Mouse (Mus musculus): ENCODE measurements around the gene Sh3bp5l. TPM values are rescaled to one million over a fixed set of nuclear protein-coding genes. Genes with fewer than 3 reads are reported as not detected.

The Sh3bp5l gene
- polyA plus RNA-seq (2015; fragmentation: Nextera tagmentation; extraction: Ambion mirVana), result 27.6 and 29.9 TPM in 2 replicates

GRCm38 (mm10) chr11:58330276-58331148 lies at the start of gene Sh3bp5l, which contains the start of gene Zfp672:
Gene Sh3bp5l, plus strand, starts transcription at chr11:58330724.
Gene Zfp672, minus strand, starts transcription at chr11:58330339.
- no peaks in the 10 kb centered on the region for H3K27me3 ChIP-seq
- peak; percentile 89 for ATAC-seq (replicated peaks; ENCODE audit: insufficient number of reproducible peaks, insufficient read depth, low FRiP score, low read depth)
- peaks cover 8% of the 10 kb centered on the region for H3K36me3 ChIP-seq
- peak within 1 kb of the TSS; percentile 80 for H3K4me3 ChIP-seq
- H3K4me2 ChIP-seq, result peak within 1 kb of the TSS; percentile 85
- peaks cover 41% of the 10 kb centered on the region for H3K4me1 ChIP-seq (replicated peaks)
- peak within 1 kb of the TSS; percentile 90 for H3K9ac ChIP-seq
- no peaks in the 10 kb centered on the region for H3K9me3 ChIP-seq (replicated peaks)
- WGBS, result under 1% methylated on average over 52 of the region's 52 CpGs
- peak within 1 kb of the TSS; percentile 83 for H3K27ac ChIP-seq

GRCm38 (mm10) chr11:58281970-58282496 lies 48.5 kb upstream of the Sh3bp5l start:
- H3K9ac ChIP-seq, result no peak overlapping the region
- peaks cover 12% of the 10 kb centered on the region for H3K27me3 ChIP-seq
- no peak overlapping the region for H3K27ac ChIP-seq
- H3K9me3 ChIP-seq (replicated peaks), result no peaks in the 10 kb centered on the region
- no peaks in the 10 kb centered on the region for H3K4me1 ChIP-seq (replicated peaks)
- no peak overlapping the region for H3K4me3 ChIP-seq
- no peak for ATAC-seq (replicated peaks; ENCODE audit: insufficient number of reproducible peaks, insufficient read depth, low FRiP score, low read depth)
- 78% methylated on average over 13 of the region's 13 CpGs for WGBS
- no peak overlapping the region for H3K4me2 ChIP-seq
- no peaks in the 10 kb centered on the region for H3K36me3 ChIP-seq

DNA sequence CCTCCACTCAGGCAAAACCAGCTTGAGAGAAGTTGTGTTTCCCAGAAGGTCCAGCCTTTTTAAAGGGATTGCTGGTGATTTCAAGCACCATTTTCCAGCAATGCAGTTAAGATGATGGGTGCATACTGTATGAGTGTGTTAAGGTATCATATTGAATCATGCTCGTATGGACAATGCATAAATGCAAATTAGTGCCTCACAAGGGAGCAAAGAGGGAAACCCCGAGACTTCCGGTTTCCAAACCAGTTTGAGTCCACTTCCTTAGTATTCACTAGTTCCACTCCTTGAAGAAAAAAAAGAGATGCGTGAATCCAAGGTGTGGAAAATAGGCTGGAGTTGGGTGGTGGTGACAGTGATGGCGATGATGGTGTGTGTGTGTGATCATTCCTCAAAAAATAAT lies 48.0 kb upstream of the Sh3bp5l start:
- WGBS, result 77% methylated on average over 5 of the region's 5 CpGs
- H3K4me3 ChIP-seq, result no peak overlapping the region
- no peak for ATAC-seq (replicated peaks; ENCODE audit: insufficient number of reproducible peaks, insufficient read depth, low FRiP score, low read depth)

GRCm38 (mm10) chr11:58289992-58290682 lies 40.4 kb upstream of the Sh3bp5l start:
- no peaks in the 10 kb centered on the region for H3K9me3 ChIP-seq (replicated peaks)
- no peak for ATAC-seq (replicated peaks; ENCODE audit: insufficient number of reproducible peaks, insufficient read depth, low FRiP score, low read depth)
- no peak overlapping the region for H3K4me3 ChIP-seq
- H3K36me3 ChIP-seq, result no peaks in the 10 kb centered on the region
- peaks cover 5% of the 10 kb centered on the region; the same call in 1 of the 2 replicates for H3K27me3 ChIP-seq
- no peak overlapping the region for H3K9ac ChIP-seq
- no peak overlapping the region for H3K27ac ChIP-seq
- H3K4me2 ChIP-seq, result no peak overlapping the region
- 60% methylated on average over 9 of the region's 9 CpGs for WGBS
- H3K4me1 ChIP-seq (replicated peaks), result no peaks in the 10 kb centered on the region

More for the DNA sequence above, 48.0 kb upstream of the Sh3bp5l start:
- H3K9ac ChIP-seq, result no peak overlapping the region
- peaks cover 12% of the 10 kb centered on the region for H3K27me3 ChIP-seq
- no peaks in the 10 kb centered on the region for H3K4me1 ChIP-seq (replicated peaks)
- no peak overlapping the region for H3K4me2 ChIP-seq
- H3K9me3 ChIP-seq (replicated peaks), result no peaks in the 10 kb centered on the region
- H3K36me3 ChIP-seq, result no peaks in the 10 kb centered on the region
- no peak overlapping the region for H3K27ac ChIP-seq

- Histone ChIP-seq H3K4me3 (no peak overlapping the region), H3K4me2 (no peak overlapping the region), H3K27ac (no peak overlapping the region), H3K4me1 (replicated peaks) (no peaks in the 10 kb centered on the region), H3K9ac (no peak overlapping the region), H3K9me3 (replicated peaks) (no peaks in the 10 kb centered on the region), H3K27me3 (peaks cover 5% of the 10 kb centered on the region; the same call in 1 of the 2 replicates), H3K36me3 (no peaks in the 10 kb centered on the region)
- no peak for ATAC-seq (replicated peaks; ENCODE audit: insufficient number of reproducible peaks, insufficient read depth, low FRiP score, low read depth)
- WGBS, result 72% methylated on average over 4 of the region's 4 CpGs
These were observed 39.7 kb upstream of the Sh3bp5l start for GRCm38 (mm10) chr11:58290812-58291211.

- H3K4me1 ChIP-seq (replicated peaks), result no peaks in the 10 kb centered on the region
- H3K27me3 ChIP-seq, result no peaks in the 10 kb centered on the region
- H3K9ac ChIP-seq, result no peak overlapping the region
- WGBS, result 46% methylated on average over 4 of the region's 4 CpGs
- no peak overlapping the region for H3K4me3 ChIP-seq
- ATAC-seq (replicated peaks; ENCODE audit: insufficient number of reproducible peaks, insufficient read depth, low FRiP score, low read depth), result no peak; the same call in 1 of the 2 replicates
- no peaks in the 10 kb centered on the region for H3K9me3 ChIP-seq (replicated peaks)
- H3K4me2 ChIP-seq, result no peak overlapping the region
- no peak overlapping the region for H3K27ac ChIP-seq
- H3K36me3 ChIP-seq, result no peaks in the 10 kb centered on the region
These were observed 37.7 kb upstream of the Sh3bp5l start for GRCm38 (mm10) chr11:58292791-58293190.

DNA sequence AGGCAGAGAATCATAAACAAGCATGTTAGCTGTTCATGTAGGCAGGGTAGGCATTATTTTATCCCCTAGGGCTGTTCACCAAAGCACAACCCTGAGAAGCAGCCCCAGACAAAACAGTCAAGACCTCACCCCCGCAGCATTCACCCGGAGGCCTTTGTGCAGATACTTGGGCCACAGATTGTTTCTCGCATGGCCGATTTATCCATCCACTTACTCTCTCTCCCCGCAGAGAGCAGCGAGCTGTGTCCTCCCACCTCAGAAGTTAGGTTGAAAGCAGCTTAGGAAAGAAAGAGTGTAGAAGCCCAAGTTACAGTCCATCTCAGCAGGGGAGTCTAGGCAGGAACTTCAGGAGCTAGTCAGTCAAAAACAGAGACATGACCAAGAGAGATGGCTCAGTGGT lies 33.1 kb upstream of the Sh3bp5l start:
- no peak for ATAC-seq (replicated peaks; ENCODE audit: insufficient number of reproducible peaks, insufficient read depth, low FRiP score, low read depth)
- 73% methylated on average over 6 of the region's 6 CpGs for WGBS
- Histone ChIP-seq H3K27me3 (no peaks in the 10 kb centered on the region), H3K27ac (no peak overlapping the region), H3K4me1 (replicated peaks) (peaks cover 5% of the 10 kb centered on the region; the same call in 1 of the 2 replicates), H3K36me3 (no peaks in the 10 kb centered on the region), H3K4me2 (no peak overlapping the region), H3K4me3 (no peak overlapping the region), H3K9me3 (replicated peaks) (no peaks in the 10 kb centered on the region), H3K9ac (no peak overlapping the region)

DNA sequence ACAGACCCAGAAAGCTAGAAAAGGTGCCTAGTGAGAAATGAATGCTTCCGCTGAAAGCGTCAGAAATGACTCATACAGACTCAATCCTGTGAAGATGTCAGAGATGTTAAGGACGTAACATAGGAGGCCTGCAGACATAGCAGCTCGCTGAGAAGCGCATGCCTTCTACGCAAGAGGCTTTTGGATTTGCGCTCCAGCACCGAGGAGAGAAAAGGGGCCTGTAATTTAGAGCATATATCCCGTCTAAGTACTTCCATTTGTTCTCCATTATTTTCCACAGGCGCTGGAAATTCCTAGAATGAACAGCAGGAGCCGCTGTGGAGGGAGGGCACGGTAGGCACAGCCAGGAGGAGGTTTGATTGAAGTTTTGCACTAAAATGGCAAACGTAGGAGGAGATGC lies 29.5 kb upstream of the Sh3bp5l start:
- no peak overlapping the region for H3K9ac ChIP-seq
- no peak for ATAC-seq (replicated peaks; ENCODE audit: insufficient number of reproducible peaks, insufficient read depth, low FRiP score, low read depth)
- H3K4me2 ChIP-seq, result peak overlapping the region; percentile 64
- H3K4me3 ChIP-seq, result peak overlapping the region; percentile 67
- H3K9me3 ChIP-seq (replicated peaks), result no peaks in the 10 kb centered on the region
- 11% methylated on average over 13 of the region's 13 CpGs for WGBS
- H3K4me1 ChIP-seq (replicated peaks), result peaks cover 10% of the 10 kb centered on the region
- H3K36me3 ChIP-seq, result no peaks in the 10 kb centered on the region
- peak overlapping the region; percentile 94; the same call in 1 of the 2 replicates for H3K27ac ChIP-seq
- no peaks in the 10 kb centered on the region for H3K27me3 ChIP-seq

- Histone ChIP-seq H3K4me3 (peak overlapping the region; percentile 67), H3K27ac (peak overlapping the region; percentile 94), H3K36me3 (no peaks in the 10 kb centered on the region), H3K27me3 (no peaks in the 10 kb centered on the region), H3K9ac (peak overlapping the region; percentile 62), H3K9me3 (replicated peaks) (no peaks in the 10 kb centered on the region), H3K4me2 (peak overlapping the region; percentile 64), H3K4me1 (replicated peaks) (peaks cover 17% of the 10 kb centered on the region)
- ATAC-seq (replicated peaks; ENCODE audit: insufficient number of reproducible peaks, insufficient read depth, low FRiP score, low read depth), result peak; percentile 91
- under 1% methylated on average over 36 of the region's 36 CpGs for WGBS
These were observed 28.4 kb upstream of the Sh3bp5l start for GRCm38 (mm10) chr11:58301837-58302754.

DNA sequence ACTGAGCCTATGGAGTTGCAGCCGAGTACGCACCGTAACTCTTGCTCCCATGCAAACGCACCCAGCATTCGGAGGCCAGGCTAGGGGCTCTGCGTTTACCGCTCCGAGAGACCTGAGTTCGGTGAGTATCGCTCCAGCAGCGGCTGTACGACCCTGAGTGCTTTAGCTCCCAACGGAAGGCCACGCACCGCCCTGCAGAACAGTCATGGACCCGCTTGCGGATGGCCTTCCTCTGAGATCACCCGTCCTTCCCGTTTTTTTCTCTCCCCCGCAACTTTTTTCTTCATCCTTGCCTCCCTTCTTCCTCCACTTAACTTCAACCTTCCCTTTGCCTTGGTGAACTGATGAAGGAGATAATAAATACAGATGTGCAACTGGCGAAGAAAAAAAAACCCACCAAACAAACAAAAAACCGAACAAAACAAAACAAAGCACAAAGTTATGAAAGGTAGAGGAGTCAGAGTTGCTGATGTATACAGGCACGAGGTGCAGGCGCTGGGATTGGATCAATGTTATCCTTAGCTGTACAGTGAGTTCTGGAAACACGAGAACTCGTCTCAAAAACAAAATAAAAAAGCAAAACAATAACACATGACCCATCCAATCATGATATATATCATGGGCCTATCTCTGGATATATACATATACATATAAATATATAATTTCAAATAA lies 27.6 kb upstream of the Sh3bp5l start:
- H3K36me3 ChIP-seq, result no peaks in the 10 kb centered on the region
- ATAC-seq (replicated peaks; ENCODE audit: insufficient number of reproducible peaks, insufficient read depth, low FRiP score, low read depth), result peak; percentile 48
- peak overlapping the region; percentile 67 for H3K4me3 ChIP-seq
- H3K27ac ChIP-seq, result peak overlapping the region; percentile 94
- WGBS, result 2% methylated on average over 26 of the region's 26 CpGs
- no peaks in the 10 kb centered on the region for H3K27me3 ChIP-seq
- no peaks in the 10 kb centered on the region for H3K9me3 ChIP-seq (replicated peaks)
- H3K4me2 ChIP-seq, result peak overlapping the region; percentile 64
- peaks cover 26% of the 10 kb centered on the region for H3K4me1 ChIP-seq (replicated peaks)
- H3K9ac ChIP-seq, result peak overlapping the region; percentile 62

Data from heart, embryonic 15.5 days (tissue).